Mouse (Mus musculus) frontal cortex, postnatal 10 days (tissue): Measurements from ENCODE around the gene Get4.

Experiments used
- DNase-seq, 2 experiments: peaks; one replicate each; pipeline ENCODE4 v3.0.0; 2022; ENCODE audit warnings: low spot score in 2 of 2, mixed read lengths in 1 of 2

Gene Get4

GRCm38 (mm10) chr5:139282191-139282590, 30.1 kb downstream of the Get4 start:
- peak in 1 of 2 experiments; percentile 80 for DNase-seq

- no peak for DNase-seq
These were observed 31.5 kb downstream of the Get4 start for GRCm38 (mm10) chr5:139283460-139284180.

DNA sequence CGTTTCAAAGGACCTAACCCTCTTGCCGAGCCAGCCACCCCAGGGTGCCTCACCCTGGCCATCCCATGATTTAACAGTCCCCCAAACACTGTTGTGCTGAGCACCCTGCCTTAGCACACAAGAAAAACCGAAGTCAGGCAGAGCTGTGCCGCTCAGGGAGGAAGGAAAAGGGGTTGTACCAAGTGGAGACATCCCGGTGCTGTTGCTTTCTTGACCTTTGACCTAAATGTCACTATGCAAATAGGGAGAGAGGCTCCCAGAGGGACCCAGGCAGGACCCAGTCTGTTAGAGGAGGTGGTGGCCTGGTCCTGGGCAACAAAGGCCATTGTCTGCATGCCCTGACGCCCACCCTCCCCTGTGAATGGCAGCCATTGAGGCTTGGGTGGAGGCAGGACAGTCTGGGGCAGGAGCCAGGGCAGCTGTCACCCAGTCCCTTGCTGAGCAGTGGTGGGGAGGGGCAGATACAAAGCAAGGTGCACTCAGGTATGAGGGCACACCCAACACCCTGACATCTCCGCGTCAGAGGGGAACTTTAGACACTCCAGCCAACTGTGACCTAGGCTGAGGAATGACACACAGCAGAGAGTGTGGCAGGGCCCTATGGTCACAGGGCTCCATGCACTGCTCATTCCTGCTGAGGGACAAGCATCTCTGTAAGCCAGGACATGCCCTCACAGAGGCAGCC, 33.4 kb downstream of the Get4 start:
- DNase-seq: no peak

DNA sequence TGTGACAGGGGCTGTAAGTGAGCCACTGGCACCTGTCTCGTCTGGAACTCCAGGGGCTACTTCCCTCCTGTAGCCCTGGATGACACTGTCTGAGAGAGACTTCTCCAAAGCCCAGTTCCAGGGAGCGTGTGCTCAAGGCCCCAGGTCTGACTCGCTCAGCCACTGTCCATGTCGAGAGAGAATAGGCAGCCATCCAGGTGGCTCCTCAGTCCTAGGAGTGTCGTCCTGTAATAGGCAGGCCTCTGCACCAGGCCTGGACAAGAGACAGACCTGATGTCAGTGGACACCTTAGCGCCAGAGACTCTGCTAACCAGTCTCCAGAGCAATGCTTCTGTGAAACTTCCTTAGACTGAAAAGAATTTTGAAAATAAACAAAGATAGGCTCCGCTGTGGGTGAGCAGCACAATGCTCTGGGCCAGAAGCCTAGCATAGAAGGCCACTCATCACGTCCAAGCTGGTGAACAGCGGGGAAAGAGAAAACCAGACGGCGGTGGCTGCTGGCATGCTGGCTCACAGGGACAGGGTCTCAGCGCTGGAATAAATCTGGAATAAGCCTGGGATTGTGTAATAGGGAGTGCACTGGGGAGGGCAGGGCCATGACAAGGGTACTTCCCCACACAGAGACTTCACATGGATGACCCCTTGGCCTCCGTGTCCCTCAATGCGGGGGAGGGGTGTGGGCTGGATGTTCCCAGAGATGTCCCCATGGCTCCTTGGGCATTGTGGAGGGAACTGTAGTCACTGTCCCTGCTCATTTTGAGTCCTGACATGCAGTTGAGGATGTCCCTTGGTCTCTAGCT, 34.2 kb downstream of the Get4 start:
- DNase-seq: no peak

DNA sequence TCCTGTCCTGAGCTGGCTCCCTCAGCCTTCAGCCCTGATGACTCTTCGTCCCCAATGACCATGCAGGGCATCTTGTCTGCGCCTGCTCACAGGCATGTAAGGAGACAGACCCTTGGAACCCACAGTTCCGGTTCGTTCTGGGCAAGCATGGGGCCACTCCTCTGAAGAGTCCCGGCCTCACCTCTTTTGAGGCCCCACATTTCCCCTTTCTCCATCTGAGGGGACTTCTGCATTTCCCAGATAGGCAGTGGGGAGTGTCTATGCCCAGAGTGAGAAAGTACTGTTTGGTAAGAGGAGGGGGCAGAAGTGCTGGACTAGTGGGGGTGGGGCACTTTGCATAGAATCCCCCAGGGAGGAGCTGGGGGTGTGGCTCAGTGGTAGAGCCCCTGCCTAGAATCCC, 35.0 kb downstream of the Get4 start:
- DNase-seq: no peak

- DNase-seq: no peak
These were observed 35.7 kb downstream of the Get4 start for GRCm38 (mm10) chr5:139287787-139288186.

- no peak for DNase-seq
These were observed 36.5 kb downstream of the Get4 start for GRCm38 (mm10) chr5:139288591-139288990.

- no peak for DNase-seq
These were observed 38.5 kb downstream of the Get4 start for GRCm38 (mm10) chr5:139290467-139291259.

- no peak for DNase-seq
These were observed 39.9 kb downstream of the Get4 start for GRCm38 (mm10) chr5:139291811-139292560.

DNA sequence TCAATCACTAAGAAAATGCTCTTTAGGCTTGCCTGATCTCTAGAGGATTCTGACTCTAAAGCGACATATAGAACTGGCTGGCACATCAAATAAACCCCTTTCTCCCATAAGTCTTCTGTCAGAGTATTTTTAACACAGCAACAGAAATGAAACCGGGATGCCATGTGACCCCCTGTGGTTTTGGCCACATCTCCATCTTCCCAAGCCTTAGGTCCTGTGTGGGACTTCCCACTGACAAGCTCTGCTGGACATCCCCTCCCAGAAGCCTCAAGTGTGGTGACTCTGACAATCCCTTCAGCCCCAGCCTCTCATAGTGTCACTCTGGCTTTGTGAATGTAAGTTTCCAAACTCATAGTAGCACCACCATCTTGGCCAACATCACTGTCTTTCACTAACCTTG, 42.0 kb downstream of the Get4 start:
- DNase-seq: no peak

GRCm38 (mm10) chr5:139297092-139297491, 45.0 kb downstream of the Get4 start:
- no peak for DNase-seq

DNA sequence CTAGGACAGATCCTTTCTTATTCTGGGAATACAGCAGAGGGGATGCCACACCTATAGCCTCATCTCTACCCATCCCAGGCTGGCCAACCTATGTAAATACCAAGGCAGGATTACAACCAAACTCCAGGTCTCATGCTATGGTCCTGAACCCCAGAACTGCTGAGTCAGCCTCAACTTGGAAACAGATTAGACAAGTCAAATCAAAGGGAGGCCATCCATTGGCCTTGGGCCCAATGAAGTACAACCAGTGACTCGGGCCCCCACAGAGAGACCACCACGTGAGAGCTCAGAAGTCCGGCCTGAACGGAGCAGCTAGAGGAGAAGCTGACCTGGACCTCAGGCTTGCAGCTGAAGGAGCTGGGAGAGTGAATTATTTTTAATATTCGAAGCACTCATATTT, 45.6 kb downstream of the Get4 start:
- no peak for DNase-seq

- no peak for DNase-seq
These were observed 50.0 kb downstream of the Get4 start for GRCm38 (mm10) chr5:139302101-139302500.

DNA sequence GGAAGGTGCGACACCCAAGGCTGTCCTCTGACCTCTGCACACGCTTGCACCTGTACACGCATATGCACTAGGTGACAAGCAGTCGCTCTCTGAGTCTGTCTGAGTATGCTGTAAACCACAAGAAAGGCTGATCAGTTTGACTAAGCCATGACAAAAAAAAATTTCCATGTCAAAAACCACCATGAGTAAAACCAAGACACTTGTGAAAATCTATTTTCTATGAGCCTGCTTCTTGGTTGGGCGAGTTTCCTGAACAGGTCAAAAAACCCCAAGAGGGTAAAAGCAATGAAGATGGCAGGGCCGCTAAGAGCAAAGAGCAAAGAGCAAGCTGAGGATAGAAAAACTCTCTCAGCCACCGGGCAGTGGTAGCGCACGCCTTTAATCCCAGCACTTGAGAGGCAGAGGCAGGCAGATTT, 51.5 kb downstream of the Get4 start:
- no peak for DNase-seq

- no peak for DNase-seq
These were observed 57.8 kb downstream of the Get4 start for GRCm38 (mm10) chr5:139309946-139310345.

DNA sequence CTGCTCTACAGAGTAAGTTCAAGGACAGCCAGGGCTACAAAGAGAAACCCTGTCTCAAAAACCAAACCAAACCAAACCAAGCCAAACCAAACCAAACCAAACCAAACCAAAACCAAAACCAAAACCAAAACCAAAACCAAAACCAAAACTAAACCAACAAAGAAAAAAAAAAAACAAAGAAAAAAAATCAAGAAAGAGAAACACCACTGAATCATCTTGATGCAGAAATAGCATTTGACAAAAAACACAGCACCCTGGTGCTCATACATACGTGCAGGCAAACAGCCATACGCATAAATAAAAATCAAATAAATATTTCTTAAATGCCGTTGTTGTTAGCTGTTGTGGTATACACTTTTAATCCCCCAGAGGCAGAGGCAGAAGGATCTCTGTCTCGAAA, 58.4 kb downstream of the Get4 start:
- DNase-seq: no peak

DNA sequence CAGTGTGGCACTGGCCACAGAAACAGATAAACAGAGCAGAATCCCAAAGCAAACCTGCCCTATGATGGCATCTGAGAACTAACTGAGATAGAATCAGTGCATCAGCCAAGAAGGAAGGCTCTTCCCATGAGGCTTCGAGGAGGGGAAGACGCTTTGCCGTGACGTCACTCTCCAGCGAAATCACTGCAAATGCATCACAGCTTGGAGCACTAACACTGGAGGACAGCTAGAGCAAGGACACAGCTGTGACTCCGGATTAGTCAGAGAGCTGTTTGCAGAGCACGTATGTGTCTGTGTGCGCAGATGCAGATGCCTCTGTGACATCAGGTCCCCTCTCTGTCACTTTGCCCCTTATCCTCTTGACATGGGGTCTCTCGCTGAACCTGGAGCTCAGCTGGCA, 59.7 kb downstream of the Get4 start:
- DNase-seq: no peak

GRCm38 (mm10) chr5:139313536-139313935, 61.4 kb downstream of the Get4 start:
- DNase-seq: no peak

GRCm38 (mm10) chr5:139314941-139315642, 63.0 kb downstream of the Get4 start:
- no peak for DNase-seq

DNA sequence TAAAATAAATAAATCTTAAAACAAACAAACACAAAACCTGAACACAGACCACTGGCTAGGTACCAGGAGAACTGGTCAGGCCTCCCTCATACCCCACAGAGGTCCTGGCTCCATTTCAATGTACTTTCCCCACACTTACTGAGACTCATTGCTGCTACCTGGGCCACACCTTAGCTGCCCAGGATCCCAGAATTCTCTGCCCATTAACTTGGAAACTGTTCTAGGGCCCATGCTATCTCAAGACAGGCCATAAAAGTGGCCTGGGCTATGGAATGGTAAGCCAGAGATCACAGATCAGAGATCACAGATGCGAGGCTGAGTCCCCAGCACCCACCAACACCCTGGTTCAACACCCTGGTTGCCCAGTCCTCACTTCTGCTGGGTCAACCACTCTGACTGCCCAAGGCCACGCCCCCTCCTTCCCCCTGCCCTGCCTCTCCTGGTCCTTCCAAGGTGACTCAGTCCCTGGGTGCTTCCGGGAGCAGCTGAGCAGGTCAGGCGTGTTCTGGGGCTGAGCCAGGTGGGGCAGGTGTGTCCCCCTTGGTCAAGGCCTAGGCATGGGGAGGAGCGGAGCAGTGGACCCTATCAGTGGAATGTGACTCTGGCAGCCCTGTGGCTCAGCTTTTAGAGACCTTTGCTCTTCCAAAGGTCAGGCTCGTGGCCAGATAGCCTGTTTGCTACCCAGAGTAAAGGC, 65.0 kb downstream of the Get4 start:
- DNase-seq: no peak
